34 mouse cellular contexts compared by ENCODE assay signal in genomic region chr3:129822206-129822775, GRCm38 (mm10). TPM values are rescaled to one million over a fixed set of nuclear protein-coding genes. Genes with fewer than 3 reads are reported as not detected.
"Had no signal": no experiment of that assay in that cellular context is flagged by ENCODE, and none has a peak within 500 bp of the region (broad histone marks: within the 10 kb centered on the region; RNA-seq: fewer than 3 reads in every experiment).

Rrh (minus strand) TSS chr3:129822587.

- H3K9me3 ChIP-seq: heart, embryonic 13.5 days; heart, embryonic 15.5 days; hindbrain, embryonic 13.5 days; hindbrain, embryonic 15.5 days; kidney, embryonic 15.5 days; limb, embryonic 13.5 days; limb, embryonic 15.5 days; liver, embryonic 12.5 days had no signal

- H3K4me2 ChIP-seq: heart, embryonic 11.5 days; heart, embryonic 13.5 days; heart, embryonic 15.5 days; hindbrain, embryonic 13.5 days; hindbrain, embryonic 15.5 days; kidney, embryonic 15.5 days; limb, embryonic 13.5 days; limb, embryonic 15.5 days; liver, embryonic 12.5 days had no signal

- H3K4me3 ChIP-seq: heart, embryonic 13.5 days; heart, embryonic 15.5 days; hindbrain, embryonic 13.5 days; hindbrain, embryonic 15.5 days; kidney, embryonic 15.5 days; limb, embryonic 13.5 days; limb, embryonic 15.5 days; liver, embryonic 12.5 days had no signal

- H3K4me1 ChIP-seq: heart, embryonic 13.5 days; heart, embryonic 15.5 days; hindbrain, embryonic 13.5 days; hindbrain, embryonic 15.5 days; kidney, embryonic 15.5 days; limb, embryonic 13.5 days; limb, embryonic 15.5 days had no signal

- ATAC-seq: intestine, embryonic 16.5 days; liver, embryonic 12.5 days had no signal

- H3K9ac ChIP-seq: heart, embryonic 13.5 days; heart, embryonic 15.5 days; hindbrain, embryonic 13.5 days; hindbrain, embryonic 15.5 days; kidney, embryonic 15.5 days; limb, embryonic 13.5 days; limb, embryonic 15.5 days; liver, embryonic 12.5 days; liver, embryonic 14.5 days had no signal

- DNase-seq: gastrocnemius, postnatal 14 days; gastrocnemius, postnatal 36 days; heart, adult 18-20 months; heart, postnatal 14 days; heart, postnatal 4 days; kidney, adult 11 months; kidney, adult 2 months; kidney, adult 9 months; kidney, postnatal 14 days; kidney, postnatal 36 days; layer of hippocampus, adult 9-11 months; layer of hippocampus, postnatal 36 days; left cerebral cortex, postnatal 4 days had no signal

- H3K27me3 ChIP-seq: heart, embryonic 13.5 days; heart, embryonic 15.5 days; hindbrain, embryonic 13.5 days; hindbrain, embryonic 15.5 days; kidney, embryonic 15.5 days; limb, embryonic 13.5 days; limb, embryonic 15.5 days; liver, embryonic 12.5 days had no signal

- H3K27ac ChIP-seq: heart, embryonic 13.5 days; heart, embryonic 15.5 days; hindbrain, embryonic 13.5 days; hindbrain, embryonic 15.5 days; hindbrain, postnatal 0 days; kidney, postnatal 0 days; limb, embryonic 13.5 days; limb, embryonic 15.5 days; liver, embryonic 12.5 days; liver, embryonic 14.5 days had no signal

RNA-seq across cellular contexts. Expression of gene Rrh, which starts in this region (rescaled TPM):
- total RNA-seq: gastrocnemius, adult 18-20 months; gastrocnemius, adult 8-10 months; gastrocnemius, postnatal 14 days; gastrocnemius, postnatal 36 days; heart, adult 18-20 months; heart, postnatal 14 days had no signal
- polyA plus RNA-seq: gonadal fat pad, adult 2 months; heart, embryonic 11.5 days; heart, embryonic 13.5 days; heart, embryonic 15.5 days; hindbrain, embryonic 11.5 days; intestine, embryonic 14.5 days; kidney, adult 2 months; large intestine, adult 2 months; limb, embryonic 11.5 days; liver, adult 2 months had no signal
